Mouse (Mus musculus): ENCODE data around the gene Slc16a13.
A peak's percentile ranks its signal among the peaks of the same experiment; 100 is the strongest.

Gene Slc16a13

DNA sequence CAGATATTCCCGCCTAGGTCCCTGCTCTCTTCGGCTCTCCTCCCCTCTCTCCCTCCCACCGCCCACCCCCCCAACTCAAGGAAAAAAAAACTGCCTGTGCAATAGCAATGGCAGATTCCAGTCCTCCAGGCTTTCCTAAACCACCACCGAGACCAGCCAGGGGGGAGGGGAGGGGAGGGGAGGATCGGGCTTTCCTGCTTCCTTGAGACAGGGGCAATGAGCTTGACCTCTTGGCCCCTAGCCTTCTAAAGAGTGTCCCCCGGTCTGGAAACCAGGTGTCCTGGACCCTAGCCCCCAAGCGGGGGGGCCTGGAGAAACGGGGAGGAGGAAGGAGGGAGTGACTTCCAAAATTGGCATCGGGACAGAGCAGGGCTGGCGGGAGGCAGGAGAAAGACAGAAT lies 11.7 kb upstream of the Slc16a13 start:
- DNase-seq (ENCODE audit: low read depth, low spot score), result no peak

GRCm38 (mm10) chr11:70230239-70230727 lies 9.4 kb upstream of the Slc16a13 start:
- peak; percentile 84 for DNase-seq (ENCODE audit: low read depth, low spot score)

- DNase-seq (ENCODE audit: low read depth, low spot score), result no peak
Measured at GRCm38 (mm10) chr11:70229260-70230010, 8.6 kb upstream of the Slc16a13 start, which contains the start of gene Bcl6b. Bcl6b (minus strand) TSS chr11:70229798.

DNA sequence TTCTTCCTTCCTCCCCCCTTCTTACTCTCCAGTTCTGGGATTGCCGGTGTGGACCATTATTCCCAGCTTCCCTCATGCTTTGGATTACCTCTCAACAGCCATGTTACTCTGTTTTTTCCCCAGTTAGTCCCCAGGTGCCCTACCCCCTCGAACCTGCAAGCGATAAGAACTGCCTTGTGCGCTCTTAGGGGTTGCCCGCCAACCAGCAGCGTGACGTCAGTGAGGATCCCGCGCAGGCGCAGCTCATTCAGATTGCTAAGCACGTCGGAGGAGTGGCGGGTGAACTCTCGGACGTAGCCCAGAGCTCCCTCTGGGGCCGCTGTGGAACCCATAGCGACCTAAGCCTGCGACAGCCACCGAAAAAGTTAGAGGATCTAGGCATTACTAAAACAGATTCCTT lies 8.0 kb upstream of the Slc16a13 start:
- no peak for DNase-seq (ENCODE audit: low read depth, low spot score)

GRCm38 (mm10) chr11:70227661-70228245 lies 6.9 kb upstream of the Slc16a13 start:
- no peak for DNase-seq (ENCODE audit: low read depth, low spot score)

GRCm38 (mm10) chr11:70227126-70227525 lies 6.3 kb upstream of the Slc16a13 start:
- no peak for DNase-seq (ENCODE audit: low read depth, low spot score)

DNA sequence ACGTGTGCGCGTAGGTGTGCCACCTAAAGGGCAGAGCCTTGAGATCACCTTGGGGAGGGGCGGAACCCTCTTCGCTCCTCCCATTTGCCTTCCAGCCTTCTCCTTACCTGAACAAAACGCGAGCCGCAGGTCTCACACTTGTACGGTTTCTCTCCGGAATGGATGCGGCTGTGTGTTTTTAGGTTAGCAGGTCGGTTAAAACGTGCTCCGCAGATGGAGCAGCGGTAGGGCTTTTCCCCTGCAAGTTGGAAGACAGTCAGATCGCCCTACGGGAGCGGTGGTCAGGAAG lies 5.7 kb upstream of the Slc16a13 start:
- DNase-seq (ENCODE audit: low read depth, low spot score), result no peak

GRCm38 (mm10) chr11:70225798-70226601 lies 5.1 kb upstream of the Slc16a13 start:
- DNase-seq (ENCODE audit: low read depth, low spot score), result no peak

DNA sequence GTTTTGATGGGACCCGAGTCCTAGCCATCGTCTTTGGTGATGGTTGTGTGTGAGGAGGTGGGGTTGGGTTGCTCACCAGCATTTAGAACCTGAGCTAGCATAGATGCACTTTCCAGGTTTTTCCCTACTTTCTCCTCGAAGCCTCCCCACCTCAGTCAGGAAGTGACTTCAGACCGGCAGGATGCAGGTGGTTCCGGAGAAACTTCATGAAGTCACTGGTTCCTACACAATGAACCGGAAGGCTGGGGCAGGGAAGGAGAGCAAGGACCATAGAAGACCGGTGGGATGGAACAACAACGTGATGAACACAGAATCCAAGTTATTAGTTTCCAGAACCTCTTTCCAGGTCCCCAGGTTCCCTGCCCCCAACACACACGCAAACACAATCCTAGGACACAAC lies 2.9 kb upstream of the Slc16a13 start:
- no peak for DNase-seq (ENCODE audit: low read depth, low spot score)

- DNase-seq (ENCODE audit: low read depth, low spot score), result peak; percentile 9
Measured at GRCm38 (mm10) chr11:70221603-70222500, 988 bp upstream of the Slc16a13 start.

DNA sequence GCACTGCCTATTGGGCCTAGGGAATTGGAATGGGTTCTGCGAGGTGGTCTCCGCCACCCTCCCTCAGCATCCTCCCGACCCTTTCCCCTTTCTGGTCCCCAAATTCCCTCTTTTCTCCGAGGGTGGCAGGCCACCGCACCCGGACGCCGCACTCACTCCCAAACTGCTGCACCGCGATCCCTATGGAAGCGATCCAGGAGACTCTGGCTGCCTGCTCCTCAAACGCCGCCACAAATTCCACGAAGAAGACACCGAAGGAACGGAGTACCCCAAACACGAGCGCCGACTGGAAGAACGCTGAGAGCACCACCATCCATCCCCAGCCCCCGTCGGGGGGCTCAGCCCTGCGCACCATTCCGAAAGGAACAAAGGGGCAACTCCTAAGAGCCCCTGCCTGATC lies 541 bp downstream of the Slc16a13 start:
- no peak for DNase-seq (ENCODE audit: low read depth, low spot score)

DNA sequence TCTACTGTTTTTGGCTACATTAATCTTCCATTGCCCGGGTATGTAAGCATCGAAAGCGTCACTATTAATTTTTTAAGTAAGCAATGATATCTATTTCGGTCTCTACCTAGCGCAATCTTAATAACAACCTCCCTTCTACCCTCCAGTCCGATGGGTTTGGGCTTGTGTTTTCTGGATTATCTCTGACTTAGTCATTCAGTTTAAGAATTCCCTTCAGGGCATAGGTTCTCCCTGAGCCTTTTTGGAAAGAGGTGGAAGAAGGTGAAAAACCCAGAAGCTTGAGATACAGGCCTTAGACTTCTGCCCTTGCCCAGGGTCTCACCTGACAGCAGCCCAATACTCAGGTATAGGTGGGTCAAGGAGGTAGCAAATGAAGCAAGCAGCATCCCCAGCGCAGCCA lies 991 bp downstream of the Slc16a13 start:
- DNase-seq (ENCODE audit: low read depth, low spot score), result no peak

GRCm38 (mm10) chr11:70218741-70219470 lies 2.0 kb downstream of the Slc16a13 start:
- no peak for DNase-seq (ENCODE audit: low read depth, low spot score)

DNA sequence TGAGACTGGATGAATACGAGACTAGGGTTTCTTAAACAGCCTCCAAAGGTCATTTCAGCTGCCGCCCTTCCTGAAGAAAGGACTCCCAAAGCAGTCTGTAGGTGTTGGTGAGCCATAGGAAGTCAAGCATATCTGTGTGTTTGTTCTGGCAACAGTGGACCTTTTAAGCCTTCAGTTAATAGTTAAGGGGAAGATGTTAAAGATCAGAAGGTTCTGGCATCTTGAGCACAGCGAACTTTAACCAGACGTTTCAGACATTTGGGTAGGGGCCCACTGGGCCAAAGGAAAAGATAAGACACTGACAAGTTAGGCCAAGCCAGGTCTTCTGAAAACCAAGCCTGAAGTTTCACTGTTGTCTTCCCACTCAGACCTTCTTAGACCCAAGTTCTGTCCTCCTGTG lies 2.8 kb downstream of the Slc16a13 start:
- DNase-seq (ENCODE audit: low read depth, low spot score), result no peak

DNA sequence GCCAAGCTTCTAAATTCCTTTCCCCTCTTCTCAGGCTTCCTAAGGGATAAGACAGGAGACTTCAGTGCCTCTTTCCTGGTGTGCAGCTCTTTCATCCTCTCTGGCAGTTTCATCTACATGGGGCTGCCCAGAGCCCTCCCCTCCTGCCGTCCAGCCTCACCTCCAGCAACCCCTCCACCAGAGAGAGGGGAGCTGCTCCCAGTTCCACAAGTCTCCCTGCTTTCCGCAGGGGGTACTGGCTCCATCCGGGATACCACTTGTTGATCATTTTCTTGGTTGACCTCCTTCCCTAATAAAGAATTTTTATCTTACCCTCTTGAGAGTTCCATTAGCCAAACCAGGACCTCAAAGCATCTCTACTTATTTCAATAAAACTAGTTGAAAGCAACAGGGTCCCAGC lies 4.8 kb downstream of the Slc16a13 start:
- DNase-seq (ENCODE audit: low read depth, low spot score), result no peak

DNA sequence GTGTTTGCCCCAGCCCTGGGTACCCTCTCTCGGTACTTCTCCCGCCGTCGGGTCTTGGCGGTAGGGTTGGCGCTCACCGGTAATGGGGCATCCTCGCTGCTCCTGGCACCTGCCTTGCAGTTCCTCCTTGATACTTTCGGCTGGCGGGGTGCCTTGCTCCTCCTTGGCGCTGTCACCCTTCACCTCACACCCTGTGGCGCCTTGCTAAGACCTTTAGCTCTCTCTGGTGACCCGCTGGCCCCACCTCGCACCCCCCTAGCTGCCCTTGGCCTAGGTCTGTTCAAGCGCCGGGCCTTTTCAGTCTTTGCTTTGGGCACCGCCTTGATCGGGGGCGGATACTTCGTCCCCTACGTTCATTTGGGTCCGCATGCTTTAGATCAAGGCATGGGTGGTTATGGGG lies 5.6 kb downstream of the Slc16a13 start:
- DNase-seq (ENCODE audit: low read depth, low spot score), result no peak

- no peak for DNase-seq (ENCODE audit: low read depth, low spot score)
Measured at GRCm38 (mm10) chr11:70214856-70215209, 6.0 kb downstream of the Slc16a13 start.

DNA sequence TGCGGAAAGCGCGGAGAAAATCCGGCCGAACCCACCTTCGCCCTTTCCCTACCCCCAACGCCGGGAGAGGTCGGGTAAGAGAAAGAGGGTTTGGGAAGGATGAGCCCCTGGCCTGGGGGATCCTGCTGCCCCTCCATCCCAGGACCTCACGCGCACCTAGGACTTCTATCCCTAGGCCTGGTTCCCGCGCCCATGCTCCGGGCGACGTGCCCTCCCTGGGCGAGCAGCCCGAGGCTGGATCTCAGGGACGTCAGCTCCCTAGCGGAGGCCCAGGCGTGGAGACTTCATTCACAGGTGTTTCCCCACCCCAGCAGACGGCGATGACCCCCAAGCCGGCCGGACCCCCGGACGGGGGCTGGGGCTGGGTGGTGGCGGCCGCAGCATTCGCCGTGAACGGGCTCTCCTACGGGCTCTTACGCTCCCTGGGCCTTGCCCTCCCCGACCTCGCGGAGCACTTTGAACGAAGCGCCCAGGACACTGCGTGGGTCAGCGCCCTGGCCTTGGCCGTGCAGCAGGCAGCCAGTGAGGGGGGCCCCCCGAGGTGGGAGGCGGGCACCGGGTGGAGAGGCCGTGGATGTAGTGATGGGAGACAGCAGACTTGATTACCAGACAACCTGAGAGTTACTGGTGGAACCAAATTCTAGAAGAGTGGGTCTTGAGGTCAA lies 6.5 kb downstream of the Slc16a13 start:
- DNase-seq (ENCODE audit: low read depth, low spot score), result no peak

- DNase-seq (ENCODE audit: low read depth, low spot score), result no peak
Measured at GRCm38 (mm10) chr11:70213736-70214135, 7.1 kb downstream of the Slc16a13 start.

DNA sequence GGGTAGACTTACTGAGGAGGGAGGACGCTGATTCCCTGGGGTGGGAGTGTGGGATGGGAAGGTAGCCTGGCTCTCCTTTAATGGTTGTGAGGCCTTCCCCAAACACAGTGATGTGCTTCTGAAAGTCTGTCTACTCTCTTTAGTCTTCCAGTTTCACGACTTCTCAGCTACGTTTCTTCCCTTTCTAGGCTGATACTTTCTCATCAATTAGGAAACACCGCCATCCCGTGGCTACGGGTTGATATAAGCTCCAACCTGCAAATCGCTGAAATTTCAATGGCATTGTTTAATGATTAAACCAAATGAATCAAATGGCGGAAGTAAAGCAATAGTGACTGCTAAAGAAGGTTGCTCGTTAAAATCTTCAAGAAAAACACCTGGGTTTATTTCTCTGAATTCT lies 8.0 kb downstream of the Slc16a13 start:
- DNase-seq (ENCODE audit: low read depth, low spot score), result peak; percentile 74
